Mouse (Mus musculus) ES-E14 (cell line): ENCODE measurements around the gene Toe1. TPM values are rescaled to one million over a fixed set of nuclear protein-coding genes. Genes with fewer than 3 reads are reported as not detected.
A peak's percentile ranks its signal among the peaks of the same experiment; 100 is the strongest.

ENCODE experiments used
- DNase-seq: peaks from one replicate; pipeline ENCODE4 v3.0.0-alpha.2; 2013; ENCODE audit warnings: low read depth, low spot score
- H3K27ac ChIP-seq: 2 replicates; pipeline ENCODE4 v1.5.1; 2012; ENCODE audit warnings: low read depth, mild to moderate bottlenecking, low read length, moderate library complexity, mixed read lengths; ENCODE audit not compliant: poor library complexity, insufficient read depth, severe bottlenecking
- H3K36me3 ChIP-seq: 2 replicates; pipeline ENCODE4 v1.6.1; 2012; ENCODE audit warnings: mild to moderate bottlenecking, low read length, moderate library complexity, mixed read lengths; ENCODE audit not compliant: control insufficient read depth, poor library complexity, insufficient read depth, severe bottlenecking
- H3K4me1 ChIP-seq, 2 experiments: fragments of 150-350 bp in 1 of 2; sonication (generic) in 1 of 2; 2 replicates each; pipeline ENCODE4 v1.6.1; 2012; ENCODE audit warnings: low read length in 2 of 2, mild to moderate bottlenecking in 1 of 2, mixed read lengths in 1 of 2; ENCODE audit not compliant: control insufficient read depth in 2 of 2, insufficient read depth in 2 of 2, poor library complexity in 1 of 2
- H3K4me3 ChIP-seq, 2 experiments: fragments of 150-350 bp in 1 of 2; sonication (generic) in 1 of 2; 2 replicates each; pipeline ENCODE4 v1.5.1; 2012; ENCODE audit warnings: low read length in 2 of 2, low read depth in 1 of 2, mild to moderate bottlenecking in 1 of 2, mixed read lengths in 1 of 2; ENCODE audit not compliant: insufficient read depth in 1 of 2, poor library complexity in 1 of 2, severe bottlenecking in 1 of 2
- H3K9ac ChIP-seq: 2 replicates; pipeline ENCODE4 v1.6.1; 2012; ENCODE audit warnings: low read depth, mild to moderate bottlenecking, low read length, mixed read lengths; ENCODE audit not compliant: poor library complexity, insufficient read depth, severe bottlenecking
- H3K9me3 ChIP-seq: fragments of 150-350 bp; sonication (generic); 2 replicates; pipeline ENCODE4 v1.6.1; 2012; ENCODE audit warnings: low read depth, mild to moderate bottlenecking, low read length; ENCODE audit not compliant: control insufficient read depth, insufficient read depth
- CHD2 ChIP-seq: IDR thresholded peaks from 2 replicates; pipeline ENCODE4 v1.6.1; 2014; ENCODE audit warnings: mild to moderate bottlenecking, low read depth, low read length, inconsistent platforms
- HCFC1 ChIP-seq: IDR thresholded peaks from 2 replicates; pipeline ENCODE4 v1.6.1; 2012; ENCODE audit warnings: low read length, inconsistent platforms, borderline replicate concordance; ENCODE audit not compliant: insufficient read depth
- MAFK ChIP-seq: IDR thresholded peaks from 2 replicates; pipeline ENCODE4 v1.6.1; 2014; ENCODE audit warnings: mild to moderate bottlenecking, low read depth, low read length, inconsistent platforms; ENCODE audit not compliant: insufficient read depth
- ZC3H11A ChIP-seq: IDR thresholded peaks from 2 replicates; pipeline ENCODE4 v1.6.1; 2012; ENCODE audit warnings: low read depth, mild to moderate bottlenecking, inconsistent platforms, low read length, borderline replicate concordance
- ZNF384 ChIP-seq: IDR thresholded peaks from 2 replicates; pipeline ENCODE4 v1.6.1; 2012; ENCODE audit warnings: low read depth, low read length, inconsistent platforms
- in situ Hi-C, 2 experiments: fragments of 600-800 bp; cut with MboI; formaldehyde crosslinking; loops; one replicate each; pipeline ENCODE4 v1.15.1; 2025; ENCODE audit warnings: low sequenced_read_pairs in 2 of 2, inconsistent platforms in 1 of 2; ENCODE audit not compliant: unreplicated experiment in 2 of 2
- total RNA-seq: library from RNA; depleted of rRNA; stranded (reverse); fragments of 300-350 nt; gene quantifications from 2 replicates; pipeline ENCODE4 v1.2.3, GENCODE M21; 2012; rRNA removed

Gene Toe1
- total RNA-seq, 1 experiment, result 47.4 TPM

- in situ Hi-C loops, result no loop called here
- DNase-seq, result no peak
- Histone ChIP-seq H3K4me3 (no peak overlapping the region), H3K9ac (no peak overlapping the region), H3K9me3 (no peaks in the 10 kb centered on the region), H3K4me1 (peaks cover 6 to 7% of the 10 kb centered on the region in 2 experiments; a peak in 2 of 4 replicates), H3K27ac (no peak overlapping the region), H3K36me3 (peaks cover 4% of the 10 kb centered on the region)
- TF ChIP-seq MAFK, result no peak
- TF ChIP-seq ZNF384, result no peak
- TF ChIP-seq HCFC1, result no peak
- no peak for TF ChIP-seq ZC3H11A
- TF ChIP-seq CHD2, result no peak
Measured at GRCm38 (mm10) chr4:116768510-116768909, 38.9 kb downstream of the Toe1 start.

- H3K9ac ChIP-seq, result no peak overlapping the region
- H3K36me3 ChIP-seq, result peaks cover 4% of the 10 kb centered on the region
- TF ChIP-seq ZC3H11A (no peak), CHD2 (no peak), MAFK (no peak), ZNF384 (no peak), HCFC1 (no peak)
- 0 out of 2 replicates have a peak overlapping the region, but pooled peaks have one; percentile 22 for H3K27ac ChIP-seq
- H3K9me3 ChIP-seq, result no peaks in the 10 kb centered on the region
- DNase-seq, result no peak
- peaks cover 4 to 7% of the 10 kb centered on the region in 2 experiments; a peak in 1 of 4 replicates for H3K4me1 ChIP-seq
- H3K4me3 ChIP-seq, result no peak overlapping the region
- in situ Hi-C loops, result no loop called here
Measured at GRCm38 (mm10) chr4:116764001-116764400, 43.4 kb downstream of the Toe1 start.

- no peak overlapping the region for H3K9ac ChIP-seq
- H3K36me3 ChIP-seq, result peaks cover 4% of the 10 kb centered on the region
- no peak overlapping the region for H3K27ac ChIP-seq
- DNase-seq, result no peak
- in situ Hi-C loops, result no loop called here
- TF ChIP-seq MAFK (no peak), ZNF384 (no peak), HCFC1 (no peak), ZC3H11A (no peak), CHD2 (no peak)
- peaks cover 4 to 5% of the 10 kb centered on the region in 2 experiments; a peak in 1 of 4 replicates for H3K4me1 ChIP-seq
- H3K4me3 ChIP-seq, result no peak overlapping the region
- no peaks in the 10 kb centered on the region for H3K9me3 ChIP-seq
Measured at GRCm38 (mm10) chr4:116761914-116762313, 45.5 kb downstream of the Toe1 start.

- TF ChIP-seq MAFK (no peak), CHD2 (no peak), ZNF384 (no peak), HCFC1 (no peak), ZC3H11A (no peak)
- Histone ChIP-seq H3K36me3 (no peaks in the 10 kb centered on the region), H3K27ac (no peak overlapping the region), H3K4me1 (0 out of 4 replicates have a peak, but pooled peaks cover 0 to 2% of the 10 kb centered on the region in 2 experiments), H3K9ac (no peak overlapping the region), H3K4me3 (no peak overlapping the region), H3K9me3 (no peaks in the 10 kb centered on the region)
- no peak for DNase-seq
- in situ Hi-C loops, result no loop called here
Measured at GRCm38 (mm10) chr4:116749750-116750149, 57.7 kb downstream of the Toe1 start.

Other genes with a start within 250 kb of the Toe1 start
- gene Gpbp1l1, start 250.0 kb downstream of the Toe1 start, total RNA-seq, result 65.9 and 74.3 TPM in 2 replicates
- gene Ccdc17, start 211.0 kb downstream of the Toe1 start, total RNA-seq, result 2.7 and 2.9 TPM in 2 replicates
- 325 and 342 TPM in 2 replicates for gene Nasp, start 179.7 kb downstream of the Toe1 start, total RNA-seq
- gene Akr1a1, start 156.0 kb downstream of the Toe1 start, total RNA-seq, result 197 and 262 TPM in 2 replicates
- 444 and 682 TPM in 2 replicates for gene Prdx1, start 122.1 kb downstream of the Toe1 start, total RNA-seq
- 15.8 and 18.7 TPM in 2 replicates for gene Mmachc, start 99.2 kb downstream of the Toe1 start, total RNA-seq
- 18.6 and 21.9 TPM in 2 replicates for gene Ccdc163, start 99.1 kb downstream of the Toe1 start, total RNA-seq
- gene Tesk2, start 86.7 kb downstream of the Toe1 start, total RNA-seq, result 15.3 and 20.6 TPM in 2 replicates
- gene Mutyh, start 83 bp upstream of the Toe1 start, total RNA-seq, result 23.1 and 32.2 TPM in 2 replicates
- gene Hpdl, start 14.1 kb upstream of the Toe1 start, total RNA-seq, result 5.4 and 5.8 TPM in 2 replicates
- 2.5 and 3.2 TPM in 2 replicates for gene Zswim5, start 69.7 kb upstream of the Toe1 start, total RNA-seq
- 65.8 and 82.5 TPM in 2 replicates for gene Urod, start 186.8 kb upstream of the Toe1 start, total RNA-seq
- gene Hectd3, start 187.7 kb upstream of the Toe1 start, total RNA-seq, result 14.8 and 21.8 TPM in 2 replicates
- 43.7 and 55.1 TPM in 2 replicates for gene Eif2b3, start 211.8 kb upstream of the Toe1 start, total RNA-seq